Mouse (Mus musculus) gastrocnemius, adult 18-20 months (tissue): ENCODE measurements around the gene Cyb5r4. TPM values are rescaled to one million over a fixed set of nuclear protein-coding genes. Genes with fewer than 3 reads are reported as not detected.
"Not testable (repeated sequence)": the region's sequence is repeated elsewhere in the genome, so short reads cannot be mapped to it uniquely, and the experiment has no call there.

ENCODE experiments used
- DNase-seq: peaks from one replicate; pipeline ENCODE4 v3.0.0; 2021; ENCODE audit warnings: low spot score
- total RNA-seq, 2 experiments: library from RNA; stranded (reverse); gene quantifications; 2 replicates each; pipeline ENCODE4 v1.2.3; 2021

The Cyb5r4 gene
- total RNA-seq, 2 experiments from 2014 or later = 25.7 to 26.5 TPM

- no peak for DNase-seq
These were observed 5.9 kb upstream of the Cyb5r4 start for GRCm38 (mm10) chr9:87015938-87016294.

GRCm38 (mm10) chr9:87025764-87026163, 4.0 kb downstream of the Cyb5r4 start:
- no peak for DNase-seq

DNA sequence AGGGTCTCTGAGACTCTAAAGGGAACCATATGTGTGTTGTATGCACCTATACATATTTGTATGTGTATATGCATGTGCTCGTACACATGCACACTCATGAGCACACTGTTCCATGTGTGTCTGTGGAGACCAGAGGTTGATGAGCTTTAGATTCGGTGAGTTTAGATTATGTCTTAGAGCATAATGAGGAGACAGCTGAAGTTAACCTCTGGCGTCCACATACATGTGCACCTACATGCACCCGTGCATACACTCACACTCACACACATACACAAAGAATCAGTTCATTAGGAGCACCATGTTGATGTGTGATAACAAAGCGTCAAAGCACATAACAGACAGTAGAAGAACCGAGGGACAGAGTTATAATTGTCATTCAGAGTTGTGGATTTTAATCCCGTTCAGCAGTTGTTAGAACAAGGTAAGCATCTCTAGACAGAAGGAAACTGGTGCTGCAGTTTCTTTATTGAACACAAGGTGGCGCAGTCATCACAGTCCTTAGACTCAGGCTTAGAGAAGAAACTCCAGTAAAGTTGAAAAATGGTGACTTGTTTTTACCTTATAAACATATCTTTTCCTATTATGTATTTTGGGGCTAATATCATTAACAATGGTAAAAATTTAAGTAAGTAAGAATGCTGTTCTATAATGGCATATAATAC, 5.7 kb downstream of the Cyb5r4 start:
- DNase-seq = peak; percentile 55

DNA sequence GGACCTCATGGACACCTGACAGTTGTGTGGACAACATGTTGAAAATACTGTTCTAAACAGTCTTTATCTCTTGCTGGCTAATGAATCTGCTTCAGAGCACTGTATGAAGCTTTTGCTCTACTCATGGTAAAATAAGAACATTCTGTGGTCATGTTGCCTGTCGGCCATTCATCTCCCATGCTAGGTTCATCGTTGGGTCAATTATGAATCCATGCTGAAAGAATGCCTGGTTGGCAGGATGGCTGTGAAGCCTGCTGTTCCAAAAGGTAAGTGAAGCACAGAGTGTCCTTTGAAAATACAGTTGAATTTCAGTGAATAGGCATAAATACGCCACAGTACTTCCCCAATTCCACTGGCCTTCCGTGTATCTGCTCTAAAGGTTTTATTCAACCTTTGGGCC, 10.4 kb downstream of the Cyb5r4 start:
- no peak for DNase-seq

DNA sequence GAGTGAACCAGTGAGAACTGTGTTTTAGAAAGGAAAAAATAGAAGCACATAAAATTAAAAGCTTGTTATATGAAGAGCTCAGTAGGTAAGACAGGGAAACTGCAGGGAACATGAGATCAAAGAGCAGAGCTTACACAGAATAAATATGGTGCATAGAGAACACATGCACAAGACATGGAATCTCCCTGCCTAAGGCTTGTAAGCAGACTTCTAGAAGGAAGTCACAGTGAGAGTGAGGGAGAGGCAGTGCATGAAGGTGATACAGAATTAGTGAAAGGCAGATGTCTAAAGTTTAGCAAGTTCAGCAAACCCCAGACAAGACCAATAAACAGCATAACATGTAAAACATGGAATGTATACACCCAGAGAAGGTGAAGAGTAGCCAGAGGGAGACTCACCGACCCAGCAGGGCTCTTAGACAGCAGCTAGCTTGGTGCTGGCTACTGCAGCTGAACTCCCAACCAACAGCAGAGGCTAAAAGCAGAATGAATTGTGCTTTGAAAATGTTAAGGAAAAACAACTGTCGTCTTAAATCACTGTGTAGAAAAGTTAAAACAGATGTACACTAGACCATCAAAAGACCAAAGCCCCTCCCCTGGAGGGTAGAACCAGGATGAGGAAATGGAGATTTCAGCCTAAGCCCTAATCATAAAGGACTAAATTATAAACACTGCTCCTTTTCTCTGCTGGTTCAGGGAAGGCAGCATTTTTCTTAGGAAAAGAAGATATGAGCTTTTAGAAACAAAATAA, 13.2 kb downstream of the Cyb5r4 start:
- no peak for DNase-seq

DNA sequence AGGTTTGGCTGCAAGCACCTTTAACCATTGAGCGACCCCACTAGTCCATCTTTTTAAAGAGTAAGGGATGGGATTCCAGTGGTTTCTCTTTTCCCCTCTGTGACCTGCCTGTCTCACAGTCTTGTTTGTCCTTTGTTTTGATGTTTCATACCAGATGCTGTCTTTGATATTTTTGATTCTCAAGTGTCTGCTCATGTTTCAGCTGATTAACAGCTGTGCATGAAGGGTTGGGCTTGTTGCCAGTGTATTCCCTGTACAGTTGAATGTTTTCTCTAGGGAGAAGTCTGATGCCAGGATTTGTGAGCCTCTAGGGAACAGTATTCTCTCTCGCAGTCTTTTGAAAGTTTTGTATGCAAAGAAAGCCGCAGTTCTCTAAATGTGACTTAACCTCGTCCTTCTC, 27.6 kb downstream of the Cyb5r4 start:
- DNase-seq = peak; percentile 5

DNA sequence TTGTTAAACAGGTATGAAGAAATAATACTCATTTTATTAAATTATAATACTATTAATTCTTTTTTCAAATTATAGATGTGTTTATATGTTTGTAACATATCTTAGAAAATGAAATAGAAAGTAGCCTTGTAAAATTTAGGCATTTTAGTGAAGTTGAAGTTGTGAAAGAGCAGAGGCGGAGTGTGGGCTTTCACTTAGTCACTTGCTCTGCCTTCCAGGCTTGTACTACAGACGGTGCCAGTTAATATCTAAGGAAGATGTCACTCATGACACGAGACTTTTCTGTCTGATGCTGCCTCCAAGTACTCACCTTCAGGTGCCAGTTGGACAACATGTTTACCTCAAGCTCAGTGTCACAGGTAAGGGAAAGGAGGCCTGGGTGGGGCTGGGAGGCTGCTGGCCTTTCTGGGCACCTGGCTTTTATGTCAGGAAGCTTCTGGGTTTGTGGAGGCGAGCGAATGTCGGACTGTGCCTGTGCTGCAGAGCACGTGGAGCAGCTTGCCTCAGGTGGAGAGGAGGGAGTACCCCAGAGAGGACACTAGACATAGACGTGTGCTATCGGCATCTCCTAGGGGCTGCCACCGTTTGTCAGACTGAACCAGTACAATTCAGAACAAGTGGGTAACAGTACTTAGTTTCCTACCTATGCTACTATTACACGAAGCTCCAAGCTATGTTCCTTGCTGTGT, 33.9 kb downstream of the Cyb5r4 start:
- no peak for DNase-seq

- no peak for DNase-seq
These were observed 40.5 kb downstream of the Cyb5r4 start for GRCm38 (mm10) chr9:87062337-87062736.

- DNase-seq = no peak
These were observed 46.3 kb downstream of the Cyb5r4 start for GRCm38 (mm10) chr9:87068160-87068559.

DNA sequence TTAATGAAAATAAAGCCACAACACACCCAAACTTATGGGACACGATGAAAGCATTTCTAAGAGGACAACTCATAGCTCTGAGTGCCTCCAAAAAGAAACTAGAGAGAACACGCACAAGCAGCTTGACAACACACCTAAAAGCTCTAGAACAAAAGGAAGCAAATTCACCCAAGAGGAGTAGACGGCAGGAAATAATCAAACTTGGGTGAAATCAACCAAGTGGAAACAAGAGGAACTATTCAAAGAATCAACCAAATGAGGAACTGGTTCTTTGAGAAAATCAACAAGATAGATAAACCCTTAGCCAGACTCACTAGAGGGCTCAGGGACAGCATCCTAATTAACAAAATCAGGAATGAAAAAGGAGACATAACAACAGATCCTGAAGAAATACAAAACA, 49.8 kb downstream of the Cyb5r4 start:
- DNase-seq = not testable (repeated sequence)

- no peak for DNase-seq
These were observed 56.1 kb downstream of the Cyb5r4 start for GRCm38 (mm10) chr9:87077919-87078318.

DNA sequence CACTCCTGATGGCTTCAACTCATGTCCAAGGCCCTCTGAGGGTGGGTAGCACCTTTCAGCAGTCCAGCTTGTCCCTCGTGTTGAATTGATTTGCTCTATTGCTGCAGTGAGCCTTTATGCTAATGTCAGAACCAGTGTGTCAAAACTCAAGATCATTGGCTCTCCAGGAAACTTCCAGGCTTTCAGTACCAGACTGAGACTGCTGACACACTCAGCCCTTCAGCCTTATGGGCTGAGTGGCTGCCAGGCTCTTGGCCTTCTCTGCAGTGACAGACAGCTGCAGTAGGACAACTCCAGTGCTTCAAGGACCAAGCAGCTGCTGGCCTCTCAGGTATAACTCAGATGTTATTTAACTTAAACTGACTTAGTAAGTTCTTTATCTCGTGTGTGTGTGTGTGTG, 57.7 kb downstream of the Cyb5r4 start:
- no peak for DNase-seq

GRCm38 (mm10) chr9:87086991-87087390, 65.2 kb downstream of the Cyb5r4 start:
- DNase-seq = no peak

DNA sequence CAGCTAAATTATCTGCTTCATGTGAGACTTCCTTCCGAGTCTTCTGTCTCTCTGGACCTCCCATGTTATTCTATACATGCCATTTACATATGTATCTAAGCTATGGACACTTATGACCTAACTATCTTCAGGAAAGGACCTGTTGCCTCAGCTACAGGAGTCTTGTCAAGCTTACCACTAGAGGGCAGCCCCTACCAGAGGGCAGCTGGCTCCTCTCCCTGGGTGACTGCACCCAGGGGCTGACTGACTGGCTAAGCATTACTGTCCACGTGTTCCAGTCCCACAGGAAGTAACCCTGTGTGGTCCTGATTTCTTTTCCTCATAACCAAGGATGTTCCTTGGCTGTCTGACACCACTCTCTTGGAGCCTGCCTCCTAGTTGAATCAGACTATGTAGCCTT, 76.2 kb downstream of the Cyb5r4 start:
- peak; percentile 12 for DNase-seq

DNA sequence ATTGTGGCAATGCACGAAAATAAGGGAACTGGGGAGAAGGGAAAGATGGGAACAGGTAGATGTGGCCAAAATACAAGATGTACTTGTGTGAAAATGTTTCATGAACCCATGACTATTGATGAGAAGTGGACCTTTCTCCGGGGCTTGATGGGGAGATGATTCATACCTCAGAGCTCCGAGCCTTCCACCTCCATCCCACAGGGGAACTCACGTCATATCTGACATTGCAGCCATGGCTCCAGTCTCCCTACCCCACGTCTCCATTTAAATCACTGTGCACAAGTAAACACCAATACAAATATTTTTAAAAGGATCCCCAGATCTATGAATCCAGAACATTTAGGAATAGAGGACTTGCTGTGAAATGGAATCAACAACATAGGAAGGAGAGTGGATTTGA, 93.2 kb downstream of the Cyb5r4 start:
- no peak for DNase-seq

DNA sequence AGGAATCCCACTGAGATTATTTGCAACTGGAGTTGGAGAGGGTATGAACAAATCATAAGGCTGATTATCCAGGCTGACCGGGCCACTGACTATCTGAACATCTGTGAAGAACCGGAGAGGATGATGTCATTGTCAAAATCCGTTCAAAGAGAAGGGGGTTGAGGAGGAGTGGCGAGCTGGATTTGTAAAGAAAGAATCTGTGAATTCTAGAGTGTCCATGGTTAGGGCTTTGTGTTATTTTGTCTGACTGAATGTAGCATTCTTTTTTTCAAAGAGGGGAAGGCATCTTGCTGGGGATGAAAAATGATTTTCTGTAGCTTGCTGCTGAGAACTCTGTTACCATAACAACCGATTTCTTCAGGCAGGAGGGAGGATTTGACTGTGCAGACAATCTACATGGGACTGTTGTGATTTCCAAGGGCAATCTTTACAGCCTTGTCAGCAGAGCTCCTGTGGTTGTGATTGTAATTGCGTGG, 93.7 kb downstream of the Cyb5r4 start:
- no peak for DNase-seq

- no peak for DNase-seq
These were observed 94.2 kb downstream of the Cyb5r4 start for GRCm38 (mm10) chr9:87115978-87116377.

GRCm38 (mm10) chr9:87118996-87119395, 97.2 kb downstream of the Cyb5r4 start:
- DNase-seq = no peak

- DNase-seq = no peak
These were observed 100.2 kb downstream of the Cyb5r4 start for GRCm38 (mm10) chr9:87121956-87122493.

GRCm38 (mm10) chr9:87127046-87127445, 105.2 kb downstream of the Cyb5r4 start:
- DNase-seq = not testable (repeated sequence)
